Mouse (Mus musculus) T-helper 17 cell (primary cell): ENCODE measurements around the gene Them7.

Experiments used
- in situ Hi-C, 2 experiments: fragments of 300-600 bp; cut with MboI, MseI; formaldehyde crosslinking; loops; 1 replicate in 1 of 2; 2 replicates in 1 of 2; pipeline ENCODE4 v1.15.1; 2025; ENCODE audit warnings: high pct_unique_total_duplicates in 2 of 2

Them7 gene

DNA sequence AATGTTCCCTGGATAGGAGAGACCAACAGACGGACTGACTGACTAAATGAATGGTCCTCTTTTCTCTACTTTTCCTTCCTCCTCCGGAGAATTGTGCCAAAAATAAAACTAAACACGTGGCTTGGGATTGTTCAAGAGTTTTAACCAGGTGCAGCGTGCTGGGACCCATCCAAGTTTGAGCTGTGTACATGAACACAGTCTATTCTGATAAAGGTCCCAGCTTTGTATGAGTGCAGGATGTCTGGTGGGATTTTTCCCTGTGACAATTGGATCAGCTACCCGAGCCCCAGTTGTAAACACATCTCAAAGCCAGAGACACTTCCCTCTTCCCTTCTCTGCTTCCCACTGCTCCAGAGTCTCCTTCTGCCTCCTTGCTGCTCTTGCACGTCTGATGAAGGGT is 10.2 kb downstream of the Them7 start:
- in situ Hi-C loops = loop anchor here in 1 of 2 experiments (10.0 kb wide), 1 partner anchor 339 kb away; no protein-coding TSS in a partner anchor

DNA sequence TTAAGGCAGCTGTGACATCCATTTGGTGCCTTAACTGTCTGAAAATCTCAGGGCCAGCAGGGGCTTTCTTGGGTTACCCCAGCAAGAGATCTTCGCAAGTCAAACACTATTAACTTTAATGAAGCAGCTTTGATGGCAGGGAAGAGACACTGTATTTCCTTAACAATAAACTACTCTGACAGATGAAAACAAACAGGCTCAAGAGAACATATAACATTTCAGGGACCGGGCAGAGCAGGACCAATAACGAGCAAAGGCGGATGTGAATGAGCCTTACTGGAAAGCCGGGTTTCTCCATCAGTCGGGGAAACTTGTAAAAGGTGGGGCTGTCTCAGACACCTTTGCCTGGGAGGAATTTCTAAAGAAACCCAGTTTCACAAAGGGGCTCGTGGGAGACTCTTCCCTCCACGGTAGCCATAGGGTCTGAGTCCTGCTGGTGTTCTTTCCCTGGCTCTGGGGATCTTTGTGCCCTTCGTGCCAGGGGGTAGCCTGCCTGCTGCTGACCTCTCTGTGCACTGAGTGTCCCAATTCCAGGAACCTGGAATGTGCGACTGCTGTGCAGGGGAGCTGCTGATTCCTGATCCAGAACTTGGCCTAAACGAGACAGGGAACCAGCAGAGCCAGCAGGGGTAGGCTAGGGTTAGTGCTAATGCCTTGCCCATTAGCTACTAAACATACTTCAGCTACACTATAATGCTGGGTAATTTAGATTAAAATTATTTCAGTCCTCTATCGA is 11.4 kb downstream of the Them7 start:
- in situ Hi-C loops = loop anchor here in 1 of 2 experiments (10.0 kb wide), 1 partner anchor 341 kb away; no protein-coding TSS in a partner anchor

DNA sequence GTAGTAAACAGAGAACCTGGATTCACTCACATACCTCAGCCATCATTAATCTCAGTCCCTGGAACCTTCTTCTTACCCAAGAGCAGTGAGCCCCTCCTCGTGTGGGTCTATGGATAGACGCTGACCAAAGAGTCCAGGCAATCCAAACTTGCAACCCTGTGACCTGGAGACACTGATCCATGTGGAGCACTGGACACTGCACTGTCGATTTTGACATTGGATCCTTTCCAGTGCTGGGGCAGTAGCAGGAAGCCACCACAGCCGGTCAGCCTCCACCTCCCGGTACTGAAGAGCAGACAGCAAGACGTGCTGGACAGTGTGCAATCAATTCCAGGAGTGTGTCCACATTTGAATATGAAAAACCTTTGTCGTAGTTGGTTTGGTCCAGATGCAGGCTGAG is 13.3 kb downstream of the Them7 start:
- in situ Hi-C loops = loop anchor here in 1 of 2 experiments (10.0 kb wide), 1 partner anchor 343 kb away; no protein-coding TSS in a partner anchor

DNA sequence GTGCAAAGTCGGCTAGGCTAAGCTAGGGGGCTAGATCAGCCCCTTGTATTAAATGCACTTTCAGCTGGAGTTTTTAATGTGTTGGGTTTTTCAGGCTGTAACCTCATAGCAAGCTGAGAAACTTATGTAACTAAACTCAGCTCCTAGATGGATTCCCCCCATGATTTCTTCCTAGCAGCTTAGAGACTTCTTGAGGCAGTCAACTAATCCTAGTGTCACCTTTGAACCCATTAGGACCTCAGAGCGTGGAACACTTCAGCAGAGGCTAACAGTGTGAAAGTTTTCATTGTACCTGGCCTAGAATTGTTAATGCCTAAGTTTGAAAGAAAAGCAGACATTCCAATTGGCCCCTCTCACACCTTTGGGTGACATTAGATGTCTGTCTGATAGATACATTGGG is 13.7 kb downstream of the Them7 start:
- in situ Hi-C loops = loop anchor here in 1 of 2 experiments (10.0 kb wide), 1 partner anchor 343 kb away; no protein-coding TSS in a partner anchor

DNA sequence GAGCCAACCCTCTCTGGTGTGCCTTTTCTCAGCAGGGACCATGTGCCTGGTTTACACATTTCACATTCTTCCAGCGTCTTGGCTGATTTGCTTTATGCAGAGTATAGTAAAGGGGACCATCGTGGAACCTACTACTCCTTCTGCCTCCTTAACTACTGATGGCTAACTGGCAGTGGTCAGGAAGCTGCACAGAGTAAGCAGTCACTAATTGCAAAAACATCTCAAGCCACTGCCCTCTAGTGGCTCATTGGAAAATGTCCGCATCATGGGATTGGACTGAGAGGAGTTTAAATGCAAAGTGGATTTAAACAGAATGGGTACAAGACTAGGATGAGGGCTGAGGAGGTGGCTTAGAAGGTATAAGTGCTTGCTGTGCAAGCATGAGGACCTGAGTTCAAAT is 14.7 kb downstream of the Them7 start:
- in situ Hi-C loops = loop anchor here in 1 of 2 experiments (10.0 kb wide), 1 partner anchor 344 kb away; no protein-coding TSS in a partner anchor

DNA sequence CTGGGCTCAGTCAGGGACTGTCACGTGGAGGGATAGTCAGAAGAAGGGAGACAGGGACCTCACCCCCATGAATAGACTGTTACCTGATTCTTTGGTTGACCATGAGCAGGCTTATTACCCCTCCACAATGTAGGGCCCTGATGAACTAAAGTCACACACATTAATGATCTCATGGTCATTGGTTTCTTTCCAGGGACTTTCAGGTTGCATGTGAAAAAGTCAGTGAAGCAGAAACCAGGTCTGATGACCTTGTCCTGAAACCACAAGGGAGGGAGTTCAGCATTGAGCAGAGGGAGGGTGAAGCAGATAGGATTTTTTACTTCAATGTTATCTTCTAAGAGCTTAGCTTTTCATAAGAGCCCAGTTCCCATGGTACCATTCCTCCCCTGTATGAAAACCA is 16.5 kb downstream of the Them7 start:
- in situ Hi-C loops = no loop called here

DNA sequence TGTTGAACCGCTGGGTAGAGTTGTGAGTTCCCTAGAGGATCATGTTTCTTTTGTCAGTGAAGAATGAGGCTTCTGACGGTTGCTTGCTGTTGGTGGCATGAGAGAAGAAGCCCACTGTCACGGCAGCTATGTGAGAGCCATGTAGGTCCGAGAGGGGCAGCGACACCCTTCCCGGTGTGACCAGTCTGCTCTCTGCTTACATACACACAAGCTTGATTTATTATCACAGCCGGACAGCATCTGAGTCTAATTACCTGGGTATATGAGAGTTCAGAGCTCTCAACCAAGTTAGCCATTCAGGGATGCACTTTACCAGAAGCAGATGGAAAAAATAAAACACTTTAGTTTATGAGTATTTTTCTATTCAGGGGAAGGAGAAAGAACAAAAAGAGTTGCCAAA is 18.8 kb downstream of the Them7 start:
- in situ Hi-C loops = no loop called here

DNA sequence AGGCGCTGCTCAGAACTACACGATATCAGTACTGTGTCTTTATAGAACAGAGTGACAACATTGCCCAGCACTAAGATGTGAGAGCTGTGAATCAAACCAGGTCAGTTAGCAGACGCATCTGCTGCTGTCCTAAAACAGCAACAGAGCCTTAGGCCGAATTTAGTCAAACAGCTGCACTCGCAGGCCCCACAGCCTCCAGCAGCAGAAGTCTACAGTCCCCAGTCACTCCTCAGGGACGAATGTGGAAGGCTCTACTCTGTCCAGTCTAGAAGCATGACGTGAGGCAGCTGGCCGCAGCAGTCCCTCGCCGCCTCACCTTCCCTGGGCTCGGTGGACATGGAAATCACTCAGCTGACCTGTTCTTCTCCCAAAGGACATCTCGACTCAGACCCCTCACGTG is 20.6 kb downstream of the Them7 start:
- in situ Hi-C loops = no loop called here

DNA sequence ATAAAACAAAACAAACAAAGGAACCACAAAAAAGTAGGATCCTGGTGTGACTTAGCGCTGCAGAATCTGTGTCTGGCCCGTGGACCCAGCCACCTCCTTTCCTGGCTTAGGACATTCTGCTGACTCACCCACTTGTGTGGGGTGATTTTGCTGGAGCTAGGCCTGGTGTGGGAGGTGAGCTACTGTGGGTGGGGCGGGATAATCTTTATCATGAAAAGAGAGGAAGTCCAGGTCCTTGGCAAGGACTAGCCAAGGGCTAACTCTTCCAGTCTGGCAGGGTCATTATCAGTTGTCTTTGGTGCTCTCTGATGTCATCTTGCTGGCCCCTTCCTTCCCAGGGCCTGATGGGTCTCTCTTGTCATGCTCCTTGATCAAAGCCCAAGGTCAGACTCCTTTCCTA is 27.9 kb downstream of the Them7 start:
- in situ Hi-C loops = no loop called here

DNA sequence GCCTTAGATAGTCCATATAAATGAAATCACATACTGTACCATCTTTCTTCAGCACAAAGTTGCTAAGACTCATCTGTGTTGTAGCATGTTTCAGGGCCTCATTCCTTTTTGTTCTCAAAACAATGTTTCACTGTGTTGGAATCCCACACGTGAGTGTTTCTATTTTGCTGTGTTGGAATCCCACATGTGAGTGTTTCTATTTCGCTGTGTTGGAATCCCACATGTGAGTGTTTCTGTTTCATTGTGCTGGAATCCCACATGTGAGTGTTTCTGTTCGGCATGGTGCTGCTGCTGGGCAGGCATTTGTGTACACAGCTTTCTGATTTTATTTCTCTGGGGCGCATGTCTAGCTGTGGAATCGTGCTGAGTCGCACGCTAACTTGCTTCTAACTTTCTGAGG is 28.7 kb downstream of the Them7 start:
- in situ Hi-C loops = no loop called here

DNA sequence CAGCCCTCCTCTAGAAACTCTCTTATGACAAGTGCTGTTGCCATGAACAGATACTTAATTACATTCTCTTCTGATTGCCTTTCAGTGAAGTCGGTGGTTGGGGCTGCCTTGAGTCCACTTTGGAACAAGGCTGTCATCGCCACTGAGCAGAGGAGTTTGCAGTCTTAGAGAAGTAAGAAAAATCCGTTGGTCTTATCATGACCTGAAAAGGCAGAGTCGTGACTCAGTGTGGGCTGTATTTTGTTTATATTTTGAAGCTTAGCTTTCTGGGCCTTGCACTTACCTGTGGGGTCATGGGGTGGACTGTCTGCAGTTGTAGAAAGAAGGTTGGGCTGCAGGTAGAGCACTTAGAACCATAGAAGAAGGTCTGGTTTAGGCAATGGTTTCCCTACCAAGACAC is 31.3 kb downstream of the Them7 start:
- in situ Hi-C loops = no loop called here

DNA sequence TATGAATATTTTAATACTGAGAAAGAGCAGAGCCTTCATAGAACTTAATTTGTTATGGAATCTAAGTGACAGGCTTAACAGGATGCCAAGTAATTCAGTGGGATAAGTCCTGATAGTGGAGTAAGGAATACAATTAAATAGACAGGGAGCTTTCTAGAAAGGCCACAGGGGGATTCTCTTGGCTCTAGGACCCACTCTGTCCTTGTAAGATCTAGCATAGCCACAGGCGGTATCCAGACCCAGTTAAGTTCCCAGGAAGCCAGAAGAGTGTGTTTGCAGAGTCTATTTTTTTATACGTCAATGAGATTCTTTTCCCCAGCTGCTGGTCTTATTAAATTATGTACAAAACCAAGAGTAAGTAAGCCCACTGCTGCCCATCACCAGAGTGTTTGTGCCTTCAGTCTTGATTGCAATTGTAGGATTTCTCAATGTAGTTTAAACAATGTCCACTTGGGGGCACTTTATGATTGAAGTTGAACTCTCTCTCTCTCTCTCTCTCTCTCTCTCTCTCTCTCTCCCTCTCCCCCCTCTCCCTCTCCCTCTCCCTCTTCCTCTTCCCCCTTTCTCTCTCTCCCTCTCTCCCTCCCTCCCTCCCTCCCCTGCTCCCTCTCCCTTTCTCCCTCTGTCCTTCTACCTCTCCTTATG is 32.4 kb downstream of the Them7 start:
- in situ Hi-C loops = no loop called here

DNA sequence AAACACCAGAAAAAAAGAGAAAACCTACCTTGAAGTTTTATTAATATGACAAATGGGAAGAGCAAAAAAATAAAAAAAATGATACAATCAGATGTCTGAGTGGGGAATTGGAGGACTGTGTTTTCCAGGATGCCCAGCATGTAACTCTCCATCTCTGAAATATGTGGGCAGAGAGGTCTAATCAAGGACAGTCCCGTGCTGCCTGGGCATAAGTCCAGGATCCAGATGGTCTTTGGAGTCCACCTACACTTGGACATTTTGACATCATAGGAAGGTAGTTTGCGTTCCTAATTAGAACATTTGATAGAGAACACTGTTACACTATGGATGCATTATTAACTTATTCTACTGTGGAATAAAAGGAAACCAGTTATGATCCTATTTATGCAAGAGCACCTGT is 33.3 kb downstream of the Them7 start:
- in situ Hi-C loops = no loop called here

DNA sequence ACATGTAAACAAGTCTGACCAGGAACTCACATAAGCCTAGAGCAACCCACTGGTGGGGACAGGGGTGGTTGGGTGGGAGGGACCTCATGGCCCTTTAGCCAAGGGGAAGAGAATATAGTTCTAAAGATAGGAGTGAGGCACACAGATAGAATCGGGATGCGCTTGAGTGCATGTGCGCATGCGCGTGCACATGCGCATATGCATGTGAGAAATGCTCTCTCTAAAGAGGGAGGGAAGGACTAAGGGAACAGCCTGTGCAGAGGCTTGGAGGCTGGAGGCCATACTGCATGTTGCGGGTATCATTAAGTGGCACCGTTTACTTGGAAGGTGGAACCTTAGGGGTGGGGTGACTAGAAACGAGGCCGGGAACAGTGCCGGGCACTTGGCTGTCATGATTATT is 37.2 kb downstream of the Them7 start:
- in situ Hi-C loops = no loop called here

DNA sequence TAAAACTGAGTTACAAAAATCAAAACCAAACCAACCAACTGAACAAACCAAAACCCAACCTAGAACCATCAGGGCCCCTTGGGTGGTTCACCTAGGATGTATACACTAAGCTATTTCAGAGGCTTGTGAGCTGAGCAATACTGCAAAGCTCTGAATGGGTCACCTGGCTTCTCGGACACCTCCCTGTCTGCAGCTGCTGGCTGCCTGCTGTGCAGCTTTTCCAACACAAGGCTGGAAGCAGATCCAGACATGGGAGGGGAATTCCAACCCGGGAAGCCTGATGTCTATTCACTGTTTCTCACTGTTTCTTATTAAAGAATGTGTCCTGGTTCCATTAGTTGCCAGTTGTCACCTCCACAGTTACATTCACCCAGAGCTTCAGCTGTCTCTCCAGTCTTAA is 39.1 kb downstream of the Them7 start:
- in situ Hi-C loops = no loop called here

DNA sequence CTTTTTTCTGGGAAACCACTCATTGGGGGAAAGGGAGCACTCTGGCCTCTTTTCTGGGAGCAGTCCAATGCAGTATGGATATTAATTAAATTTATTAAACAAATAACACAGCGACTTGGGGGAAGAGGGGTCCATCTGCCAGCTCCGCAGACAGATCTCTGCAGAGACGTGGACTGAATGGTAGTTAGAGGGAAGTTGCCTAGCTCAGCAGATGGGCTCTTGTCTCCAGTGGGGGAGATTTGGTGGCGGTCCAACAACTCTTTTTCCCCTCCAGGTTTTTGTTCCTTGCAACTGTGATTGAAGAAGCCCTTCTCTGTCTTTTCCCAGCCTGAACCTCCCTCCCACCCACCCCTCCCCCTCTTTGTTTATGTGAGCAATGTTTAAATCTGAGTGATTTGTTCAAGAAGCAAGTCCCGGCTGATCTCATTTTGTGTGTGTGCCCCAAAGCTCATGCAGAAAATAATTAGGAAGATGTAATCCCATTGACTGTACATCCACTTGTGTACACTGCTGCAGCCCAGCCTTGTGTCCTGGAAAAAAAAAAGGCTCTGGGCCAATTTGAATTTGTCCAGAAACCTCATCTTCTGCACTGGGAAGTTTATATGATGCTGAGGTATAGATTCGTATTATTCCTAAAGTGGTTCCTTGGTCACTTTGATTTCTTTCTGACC is 58.4 kb downstream of the Them7 start:
- in situ Hi-C loops = no loop called here

DNA sequence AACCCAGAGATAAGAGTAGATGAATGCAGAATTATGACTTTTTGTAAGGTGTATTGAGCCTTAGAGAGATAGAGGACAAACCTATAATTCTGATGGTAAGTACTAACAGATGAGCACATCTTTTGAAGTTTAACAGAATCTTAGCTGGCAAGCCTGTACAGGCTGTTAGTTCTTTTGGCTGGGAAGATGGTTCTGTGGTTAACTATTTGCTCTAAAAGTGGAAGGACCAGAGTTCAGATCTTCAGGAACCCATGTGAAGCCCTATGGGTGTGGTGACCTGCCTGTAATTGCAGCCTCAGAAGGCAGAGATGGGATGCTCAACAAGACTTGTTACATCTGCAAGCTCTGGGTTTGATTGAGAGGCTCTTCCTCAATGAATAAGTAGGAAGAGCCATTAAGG is 59.7 kb downstream of the Them7 start:
- in situ Hi-C loops = no loop called here

DNA sequence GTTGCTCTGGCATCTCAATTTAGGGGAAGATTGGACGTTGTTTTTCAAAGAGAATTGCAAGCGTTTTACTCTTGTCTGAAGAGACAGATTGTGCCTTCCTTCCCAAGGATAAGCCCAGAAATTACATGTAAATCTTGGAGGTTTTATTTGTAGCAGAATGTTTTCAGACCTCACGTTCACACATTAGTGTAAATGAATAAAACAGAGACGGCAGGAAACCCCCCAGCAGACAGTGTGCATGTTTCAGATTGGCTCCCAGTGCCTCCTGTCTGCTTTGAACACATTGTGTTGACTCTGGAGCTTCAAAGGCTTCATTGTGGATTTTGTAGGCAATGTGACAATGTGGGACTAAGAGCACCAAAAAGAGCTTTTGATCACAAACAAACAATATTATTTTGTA is 60.7 kb downstream of the Them7 start:
- in situ Hi-C loops = no loop called here

DNA sequence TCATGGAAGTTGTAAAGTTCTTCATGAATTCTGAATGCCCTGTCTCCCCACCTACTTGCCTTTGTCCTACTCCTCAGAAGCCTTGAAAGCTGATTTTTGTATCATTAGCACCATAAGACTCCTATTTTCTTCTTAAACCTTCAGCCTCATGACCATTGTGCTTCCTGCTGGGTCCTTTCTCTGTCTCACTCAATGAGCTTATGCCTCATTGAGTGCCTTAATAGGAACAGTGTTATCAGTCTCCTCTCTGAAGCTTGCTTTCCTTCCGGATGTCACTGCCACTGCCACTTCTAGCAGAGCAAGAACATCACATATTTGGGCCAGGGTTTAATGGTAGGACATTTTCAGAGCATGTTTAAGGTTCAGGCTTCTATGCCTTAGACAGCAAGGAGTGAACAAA is 71.7 kb downstream of the Them7 start:
- in situ Hi-C loops = no loop called here

DNA sequence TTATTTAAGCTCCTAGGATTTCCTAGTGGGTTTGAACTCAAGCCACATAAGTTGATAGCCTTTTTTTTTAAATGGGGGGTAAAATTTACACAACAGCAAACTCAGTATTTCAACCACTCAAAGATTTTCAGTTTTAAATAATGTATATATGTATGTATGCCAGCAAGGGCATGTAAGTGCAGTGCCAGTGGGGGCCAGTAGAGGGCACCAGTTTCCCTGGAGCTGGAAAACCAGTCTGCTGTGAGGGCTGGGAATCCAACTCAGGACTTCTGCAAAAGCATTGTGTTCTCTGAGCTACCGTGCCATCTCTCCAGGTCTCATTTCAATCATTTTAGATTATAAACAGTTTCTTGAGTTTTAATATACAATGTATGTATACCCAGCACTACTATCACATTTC is 74.8 kb downstream of the Them7 start:
- in situ Hi-C loops = no loop called here

DNA sequence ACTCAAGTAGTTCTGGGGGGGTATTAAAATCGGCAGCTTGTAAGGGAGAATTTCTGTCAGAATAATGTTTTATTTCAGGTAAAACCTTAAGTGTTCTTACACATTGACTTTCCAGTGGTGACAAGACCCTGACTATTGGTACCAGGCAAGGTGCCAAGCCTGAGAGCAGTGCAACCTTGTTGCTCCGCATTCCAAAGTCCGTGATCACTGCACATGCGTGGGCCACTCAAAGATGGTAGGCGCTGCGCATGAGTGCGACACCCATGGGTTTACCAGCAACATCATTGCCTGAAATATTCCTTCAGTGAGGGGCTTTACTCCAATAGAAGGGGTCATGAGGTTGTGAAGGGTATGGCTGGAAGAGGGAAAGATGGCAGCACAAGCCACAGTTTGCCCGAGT is 77.0 kb downstream of the Them7 start:
- in situ Hi-C loops = no loop called here

DNA sequence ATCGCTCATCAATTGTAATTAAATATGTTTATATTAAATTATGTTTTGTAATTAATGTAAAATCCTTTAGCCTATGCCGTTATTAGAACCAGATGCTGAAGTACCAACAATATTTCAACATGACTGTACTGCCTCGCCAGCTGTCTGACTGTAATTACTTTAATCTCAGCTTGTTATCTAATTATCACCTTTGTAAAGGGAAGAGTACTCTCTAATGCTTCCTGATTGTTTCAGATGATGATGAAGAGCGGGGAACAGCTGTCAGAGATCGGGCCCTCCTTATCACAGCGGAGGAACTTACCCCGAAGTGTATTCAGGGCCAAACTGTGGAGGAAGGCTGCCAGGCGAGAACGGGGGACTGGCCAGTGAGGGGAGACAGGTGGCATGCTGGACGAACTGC is 77.4 kb downstream of the Them7 start:
- in situ Hi-C loops = no loop called here
